ENCODE assay signal across 19 mouse cellular contexts in the genomic region with DNA sequence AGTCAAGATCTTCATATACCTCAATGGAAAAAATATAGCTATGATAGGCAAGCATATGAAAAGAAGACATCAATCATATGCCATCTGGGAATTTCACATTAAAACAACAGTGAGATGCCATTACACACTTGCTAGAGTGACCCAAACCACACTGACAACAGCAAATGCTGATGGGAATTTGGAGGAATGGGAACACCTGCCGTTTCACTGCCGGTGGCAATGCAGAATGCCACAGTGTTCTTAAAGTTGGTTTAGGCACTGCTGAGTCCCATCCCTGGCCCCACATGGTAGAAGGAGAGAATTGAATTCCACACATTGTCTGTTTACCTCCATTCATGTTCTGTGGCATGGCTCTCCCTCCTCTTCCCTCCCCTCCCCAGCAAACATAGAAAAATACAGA.
"Had no signal": no experiment of that assay in that cellular context is flagged by ENCODE, and none has a peak within 500 bp of the region (broad histone marks: within the 10 kb centered on the region; RNA-seq: fewer than 3 reads in every experiment).

No protein-coding gene starts in this region.

- H3K4me1 ChIP-seq: heart, embryonic 10.5 days; heart, embryonic 13.5 days; heart, embryonic 15.5 days; hindbrain, embryonic 10.5 days; hindbrain, embryonic 12.5 days; hindbrain, embryonic 13.5 days; hindbrain, embryonic 15.5 days; intestine, embryonic 15.5 days; kidney, embryonic 15.5 days had no signal

- H3K9ac ChIP-seq: heart, embryonic 13.5 days; heart, embryonic 15.5 days; hindbrain, embryonic 12.5 days; hindbrain, embryonic 13.5 days; hindbrain, embryonic 14.5 days; hindbrain, embryonic 15.5 days; intestine, embryonic 15.5 days; kidney, embryonic 15.5 days had no signal

- H3K4me2 ChIP-seq: heart, embryonic 11.5 days; heart, embryonic 13.5 days; heart, embryonic 15.5 days; hindbrain, embryonic 12.5 days; hindbrain, embryonic 13.5 days; hindbrain, embryonic 14.5 days; hindbrain, embryonic 15.5 days; intestine, embryonic 15.5 days; kidney, embryonic 15.5 days had no signal

- H3K36me3 ChIP-seq: heart, embryonic 10.5 days; heart, embryonic 13.5 days; heart, embryonic 15.5 days; hindbrain, embryonic 10.5 days; hindbrain, embryonic 12.5 days; hindbrain, embryonic 13.5 days; hindbrain, embryonic 15.5 days; intestine, embryonic 15.5 days; kidney, embryonic 15.5 days had no signal

- H3K4me3 ChIP-seq: heart, embryonic 10.5 days; heart, embryonic 13.5 days; heart, embryonic 15.5 days; hindbrain, embryonic 10.5 days; hindbrain, embryonic 12.5 days; hindbrain, embryonic 13.5 days; hindbrain, embryonic 15.5 days; intestine, embryonic 15.5 days; kidney, embryonic 15.5 days; layer of hippocampus, adult 2 months; left cerebral cortex, adult 2 months had no signal

- ATAC-seq: hindbrain, embryonic 16.5 days; hindbrain, postnatal 0 days; inflammation-experienced regulatory T-cells, adult 6 months; intestine, embryonic 15.5 days; intestine, embryonic 16.5 days; intestine, postnatal 0 days had no signal

- H3K27me3 ChIP-seq: heart, embryonic 13.5 days; heart, embryonic 15.5 days; hindbrain, embryonic 12.5 days; hindbrain, embryonic 13.5 days; hindbrain, embryonic 15.5 days; intestine, embryonic 15.5 days; kidney, embryonic 15.5 days had no signal

- H3K27ac ChIP-seq: heart, embryonic 10.5 days; heart, embryonic 13.5 days; heart, embryonic 15.5 days; hindbrain, embryonic 10.5 days; hindbrain, embryonic 12.5 days; hindbrain, embryonic 13.5 days; hindbrain, embryonic 14.5 days; hindbrain, embryonic 15.5 days; hindbrain, postnatal 0 days; intestine, embryonic 15.5 days; kidney, embryonic 15.5 days; kidney, postnatal 0 days; layer of hippocampus, adult 2 months; left cerebral cortex, adult 2 months had no signal

- H3K9me3 ChIP-seq: heart, embryonic 10.5 days; heart, embryonic 13.5 days; heart, embryonic 15.5 days; hindbrain, embryonic 12.5 days; hindbrain, embryonic 13.5 days; hindbrain, embryonic 15.5 days; intestine, embryonic 15.5 days; kidney, embryonic 15.5 days had no signal
